Mouse (Mus musculus) liver, postnatal 0 days (tissue): Measurements from ENCODE around the gene Pard3b. TPM values are rescaled to one million over a fixed set of nuclear protein-coding genes. Genes with fewer than 3 reads are reported as not detected.

Experiments used
- ATAC-seq: fragments of 200-750 bp; cut with Nextera tagmentation; 2 replicates; pipeline ENCODE4 v1.8.0; 2017; ENCODE audit warnings: mild to moderate bottlenecking, moderate library complexity
- DNase-seq: peaks from one replicate; pipeline ENCODE4 v3.0.0-alpha.2; 2016
- H3K27ac ChIP-seq: fragments of 300-500 bp; sonication (generic); 2 replicates; pipeline ENCODE4 v1.5.1; 2014; ENCODE audit warnings: antibody characterized with exemption, moderate library complexity, mild to moderate bottlenecking, low read depth
- H3K27me3 ChIP-seq: fragments of 300-500 bp; sonication (generic); 2 replicates; pipeline ENCODE4 v1.6.1; 2014; ENCODE audit warnings: low read length, control low read depth, mixed read lengths; ENCODE audit not compliant: insufficient read depth
- H3K36me3 ChIP-seq: fragments of 300-500 bp; sonication (generic); replicated peaks from 2 replicates; pipeline ENCODE4 v1.6.1; 2014; ENCODE audit warnings: mild to moderate bottlenecking, control low read depth, low read length, moderate library complexity, mixed read lengths; ENCODE audit not compliant: insufficient read depth
- H3K4me1 ChIP-seq: fragments of 300-500 bp; sonication (generic); 2 replicates; pipeline ENCODE4 v1.6.1; 2014; ENCODE audit warnings: antibody characterized with exemption, mild to moderate bottlenecking, control low read depth; ENCODE audit not compliant: insufficient read depth
- H3K4me2 ChIP-seq: fragments of 300-500 bp; sonication (generic); 2 replicates; pipeline ENCODE4 v1.6.1; 2014; ENCODE audit warnings: low read depth, mild to moderate bottlenecking, low read length, moderate library complexity, mixed read lengths
- H3K4me3 ChIP-seq: fragments of 300-500 bp; sonication (generic); 2 replicates; pipeline ENCODE4 v1.5.1; 2014; ENCODE audit warnings: low read depth, low read length
- H3K9ac ChIP-seq: fragments of 300-500 bp; sonication (generic); replicated peaks from 2 replicates; pipeline ENCODE4 v1.6.1; 2014; ENCODE audit warnings: mild to moderate bottlenecking, moderate library complexity
- H3K9me3 ChIP-seq: fragments of 300-500 bp; sonication (generic); 2 replicates; pipeline ENCODE4 v1.6.1; 2016; ENCODE audit warnings: mild to moderate bottlenecking, control low read depth, low read length, mixed read lengths
- CTCF ChIP-seq: sonication (generic); IDR thresholded peaks from 2 replicates; pipeline ENCODE4 v1.5.1; 2016; ENCODE audit warnings: antibody characterized with exemption, low read depth
- EP300 ChIP-seq: IDR thresholded peaks from 2 replicates; pipeline ENCODE4 v1.6.1; 2016; ENCODE audit warnings: antibody characterized with exemption, low read depth, mild to moderate bottlenecking
- WGBS: fragments of 180-500 bp; shearing (Covaris S2); extraction: QIAGEN DNeasy Blood & Tissue Kit; methylation state at CpG from one replicate; pipeline ENCODE4 v1.1.7; 2014; ENCODE audit not compliant: insufficient replicate concordance; 5-methylcytosine and 5-hydroxymethylcytosine counted together
- polyA plus RNA-seq: library from polyadenylated mRNA; unstranded; fragments of >200 nt; fragmentation: Nextera tagmentation; extraction: Ambion mirVana; gene quantifications from 2 replicates; pipeline ENCODE4 v1.2.1, GENCODE M21; 2015

Gene Pard3b
- polyA plus RNA-seq, 1 experiment from 2014 or later: 2.8 TPM

DNA sequence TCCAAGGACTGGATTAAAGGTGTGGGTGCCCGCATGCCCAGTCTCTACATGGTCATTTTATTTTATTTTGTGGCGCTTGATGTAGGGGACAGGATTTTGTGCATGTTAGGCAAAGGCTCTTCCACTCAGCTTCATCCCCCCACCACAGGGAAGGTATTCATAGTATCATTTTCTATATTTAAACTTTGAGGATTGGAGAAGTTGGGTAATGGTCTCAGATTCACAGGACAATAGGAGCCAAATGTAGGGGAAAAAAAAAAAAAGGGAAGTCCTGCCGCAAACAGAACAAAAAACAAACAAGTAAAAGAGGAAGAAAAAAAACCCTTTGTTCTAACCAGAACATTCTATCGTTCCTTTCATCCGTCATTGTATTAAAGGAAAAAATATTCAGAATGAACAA, 590.5 kb downstream of the Pard3b start:
- DNase-seq (no peak), ATAC-seq (no peak)
- Histone ChIP-seq H3K27ac (no peak overlapping the region), H3K9me3 (no peaks in the 10 kb centered on the region), H3K36me3 (no peaks in the 10 kb centered on the region), H3K9ac (no peak overlapping the region), H3K4me2 (no peak overlapping the region), H3K27me3 (no peaks in the 10 kb centered on the region), H3K4me3 (no peak overlapping the region), H3K4me1 (no peaks in the 10 kb centered on the region)
- 55% methylated on average over 5 of the region's 5 CpGs for WGBS
- no peak for TF ChIP-seq EP300
- TF ChIP-seq CTCF: no peak

DNA sequence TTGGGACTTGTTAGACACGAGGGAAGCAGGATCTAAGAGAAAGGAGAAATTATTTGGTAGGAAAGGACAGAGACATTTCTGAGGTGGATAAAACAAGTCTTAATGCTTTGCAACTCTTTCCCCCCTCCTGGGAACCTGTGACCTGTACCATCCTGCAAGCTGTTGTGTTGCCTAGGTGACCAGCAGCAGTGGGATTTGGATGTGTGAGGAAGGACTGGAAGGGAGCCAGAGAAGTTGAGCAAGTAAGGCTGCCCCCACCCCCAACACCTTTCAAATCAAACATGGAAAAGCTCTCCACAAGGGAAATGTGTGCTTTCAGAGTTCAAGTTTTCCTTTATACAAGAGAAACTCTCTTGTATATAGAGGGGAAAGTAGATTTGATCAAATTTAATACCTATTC, 595.4 kb downstream of the Pard3b start:
- peak; percentile 38 for DNase-seq
- no peak overlapping the region for H3K9ac ChIP-seq

DNA sequence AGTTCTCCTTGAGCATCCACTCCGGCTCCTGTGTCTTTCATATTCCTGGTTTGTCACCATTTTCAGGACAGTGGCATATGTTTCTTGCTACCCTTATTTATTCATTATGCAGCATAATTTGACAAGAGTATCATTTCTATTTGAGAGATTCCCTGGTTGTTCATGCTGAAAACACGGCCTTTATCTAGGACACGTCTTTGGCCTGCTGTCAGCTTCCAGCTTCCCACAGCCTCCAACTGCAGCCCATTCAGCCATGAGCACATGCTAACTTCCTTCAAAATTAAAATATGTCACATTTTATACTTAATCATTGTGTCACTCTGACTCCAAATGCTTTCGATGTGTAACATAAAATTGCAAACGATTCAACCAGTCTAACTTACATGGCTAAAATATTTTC, 596.5 kb downstream of the Pard3b start:
- Histone ChIP-seq H3K4me2 (no peak overlapping the region), H3K36me3 (no peaks in the 10 kb centered on the region), H3K4me1 (no peaks in the 10 kb centered on the region), H3K9ac (no peak overlapping the region), H3K27me3 (no peaks in the 10 kb centered on the region), H3K4me3 (no peak overlapping the region), H3K27ac (no peak overlapping the region), H3K9me3 (no peaks in the 10 kb centered on the region)
- TF ChIP-seq EP300: no peak
- no peak for TF ChIP-seq CTCF
- no peak for ATAC-seq
- no peak for DNase-seq
- WGBS: 79% methylated on average over 5 of the region's 5 CpGs

More for the DNA sequence above, 595.4 kb downstream of the Pard3b start:
- Histone ChIP-seq H3K4me3 (no peak overlapping the region), H3K27me3 (no peaks in the 10 kb centered on the region), H3K36me3 (no peaks in the 10 kb centered on the region), H3K4me2 (no peak overlapping the region), H3K4me1 (no peaks in the 10 kb centered on the region), H3K9me3 (no peaks in the 10 kb centered on the region), H3K27ac (no peak overlapping the region)
- no peak for ATAC-seq
- 29% methylated on average over 1 of the region's 1 CpGs for WGBS
- no peak for TF ChIP-seq CTCF
- TF ChIP-seq EP300: no peak

GRCm38 (mm10) chr1:62244191-62244984, 605.8 kb downstream of the Pard3b start:
- no peak for ATAC-seq
- Histone ChIP-seq H3K27ac (no peak overlapping the region), H3K9me3 (no peaks in the 10 kb centered on the region), H3K4me2 (no peak overlapping the region), H3K36me3 (no peaks in the 10 kb centered on the region), H3K4me3 (no peak overlapping the region), H3K4me1 (no peaks in the 10 kb centered on the region), H3K27me3 (no peaks in the 10 kb centered on the region), H3K9ac (no peak overlapping the region)
- WGBS: 48% methylated on average over 12 of the region's 12 CpGs
- TF ChIP-seq EP300: no peak
- no peak for TF ChIP-seq CTCF
- no peak for DNase-seq

DNA sequence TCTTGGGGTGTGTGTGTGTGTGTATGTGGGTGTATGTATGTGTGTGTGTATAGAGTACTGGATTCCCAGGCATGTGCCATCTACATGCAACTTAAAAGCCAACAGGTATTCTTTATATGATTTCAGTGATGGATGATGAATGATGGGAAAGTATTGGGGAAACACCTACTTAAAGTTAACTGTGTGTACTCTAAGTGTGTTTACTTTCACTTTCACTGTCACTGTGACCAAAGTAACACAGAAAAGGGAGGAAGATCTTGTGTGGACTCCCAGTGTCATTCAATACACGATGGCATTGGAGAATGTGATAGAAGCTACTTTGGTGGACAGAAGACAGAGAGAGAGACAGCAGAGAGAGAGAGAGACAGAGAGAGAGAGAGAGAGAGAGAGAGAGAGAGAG, 613.8 kb downstream of the Pard3b start:
- Histone ChIP-seq H3K27me3 (no peaks in the 10 kb centered on the region), H3K9me3 (no peaks in the 10 kb centered on the region), H3K4me3 (no peak overlapping the region), H3K27ac (no peak overlapping the region), H3K4me1 (no peaks in the 10 kb centered on the region), H3K9ac (no peak overlapping the region), H3K4me2 (no peak overlapping the region), H3K36me3 (no peaks in the 10 kb centered on the region)
- WGBS: 71% methylated on average over 1 of the region's 1 CpGs
- no peak for DNase-seq
- ATAC-seq: no peak
- no peak for TF ChIP-seq CTCF
- no peak for TF ChIP-seq EP300

DNA sequence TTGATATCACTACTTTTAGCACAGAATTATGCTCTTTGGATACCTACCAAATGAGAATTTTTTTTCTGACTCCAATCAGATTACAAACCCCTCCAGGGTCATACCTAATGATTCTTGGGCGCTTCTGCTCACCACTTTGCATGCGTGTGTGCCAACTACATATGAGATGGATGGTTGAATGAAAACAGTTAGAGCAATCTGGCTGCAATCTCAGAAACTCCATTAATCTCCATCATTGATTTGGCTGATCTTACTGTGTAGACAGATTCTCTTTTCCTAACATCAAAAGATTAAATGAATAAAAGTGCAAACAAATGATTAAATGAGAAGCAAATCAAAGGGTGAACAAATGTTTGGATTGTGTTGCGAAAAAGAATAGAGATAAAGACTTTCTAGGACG, 615.7 kb downstream of the Pard3b start:
- H3K4me3 ChIP-seq: no peak overlapping the region
- WGBS: 77% methylated on average over 4 of the region's 4 CpGs
- H3K27ac ChIP-seq: no peak overlapping the region
- H3K9me3 ChIP-seq: no peaks in the 10 kb centered on the region
- TF ChIP-seq EP300 (no peak), CTCF (no peak)
- ATAC-seq (no peak), DNase-seq (no peak)
- no peaks in the 10 kb centered on the region for H3K36me3 ChIP-seq
- H3K9ac ChIP-seq: no peak overlapping the region
- no peaks in the 10 kb centered on the region for H3K4me1 ChIP-seq
- H3K4me2 ChIP-seq: no peak overlapping the region
- no peaks in the 10 kb centered on the region for H3K27me3 ChIP-seq

GRCm38 (mm10) chr1:62254888-62255287, 616.3 kb downstream of the Pard3b start:
- WGBS: 80% methylated on average over 1 of the region's 1 CpGs
- ATAC-seq (no peak), DNase-seq (no peak)
- no peaks in the 10 kb centered on the region for H3K36me3 ChIP-seq
- no peak overlapping the region for H3K9ac ChIP-seq
- H3K4me3 ChIP-seq: no peak overlapping the region
- H3K4me1 ChIP-seq: no peaks in the 10 kb centered on the region
- H3K27ac ChIP-seq: no peak overlapping the region
- H3K4me2 ChIP-seq: no peak overlapping the region
- no peak for TF ChIP-seq CTCF
- no peak for TF ChIP-seq EP300
- H3K27me3 ChIP-seq: no peaks in the 10 kb centered on the region
- H3K9me3 ChIP-seq: no peaks in the 10 kb centered on the region
